17 mouse cellular contexts compared by ENCODE assay signal in genomic region chr2:28643081-28643480, GRCm38 (mm10). TPM values are rescaled to one million over a fixed set of nuclear protein-coding genes. Genes with fewer than 3 reads are reported as not detected.
DNase-seq lines count a peak whose midpoint lies in the region; ATAC-seq and TF ChIP-seq lines count a peak whose summit lies in the region.
"Had no signal": no experiment of that assay in that cellular context is flagged by ENCODE, and none has a peak within 500 bp of the region (broad histone marks: within the 10 kb centered on the region; RNA-seq: fewer than 3 reads in every experiment).

No protein-coding gene starts in this region.

- peaks cover 30% of the 10 kb centered on the region for H3K4me1 ChIP-seq in forebrain, embryonic 15.5 days
- H3K4me1 ChIP-seq in forebrain, embryonic 12.5 days: peaks cover 30% of the 10 kb centered on the region
- H3K4me1 ChIP-seq in kidney, postnatal 0 days (replicated peaks; ENCODE audit: insufficient read depth, low read length): peaks cover 12% of the 10 kb centered on the region; the same call in 1 of the 2 replicates
- peaks cover 27% of the 10 kb centered on the region for H3K4me1 ChIP-seq in hindbrain, embryonic 14.5 days (replicated peaks; ENCODE audit: control insufficient read depth, insufficient read depth, low read length)
- H3K4me1 ChIP-seq in midbrain, embryonic 14.5 days (ENCODE audit: control insufficient read depth, insufficient read depth, low read length): peaks cover 14% of the 10 kb centered on the region

- 81% methylated on average over 3 of the region's 3 CpGs for WGBS in forebrain, embryonic 15.5 days
- 86% methylated on average over 3 of the region's 3 CpGs for whole genome bisulfite sequencing in forebrain, embryonic 12.5 days
- WGBS in kidney, postnatal 0 days: 78% methylated on average over 3 of the region's 3 CpGs
- WGBS in hindbrain, embryonic 14.5 days: 81% methylated on average over 3 of the region's 3 CpGs
- WGBS in midbrain, embryonic 14.5 days: 81% methylated on average over 3 of the region's 3 CpGs

- peak overlapping the region; percentile 71 for H3K4me2 ChIP-seq in forebrain, embryonic 15.5 days (replicated peaks)
- H3K4me2 ChIP-seq in forebrain, embryonic 12.5 days: no peak overlapping the region
- H3K4me2 ChIP-seq in kidney, postnatal 0 days (ENCODE audit: low read length): 0 out of 2 replicates have a peak overlapping the region, but pooled peaks have one; percentile 15
- peak overlapping the region; percentile 63 for H3K4me2 ChIP-seq in hindbrain, embryonic 14.5 days (replicated peaks)
- peak overlapping the region; percentile 70 for H3K4me2 ChIP-seq in midbrain, embryonic 14.5 days (ENCODE audit: low read length)

- no peak for TF ChIP-seq CTCF in kidney, postnatal 0 days (IDR thresholded peaks at IDR 0.05; ENCODE audit: low read depth)

- H3K27ac ChIP-seq in forebrain, embryonic 15.5 days (replicated peaks): no peak overlapping the region
- no peak overlapping the region for H3K27ac ChIP-seq in forebrain, embryonic 12.5 days
- H3K27ac ChIP-seq in kidney, postnatal 0 days: no peak overlapping the region
- no peak overlapping the region for H3K27ac ChIP-seq in hindbrain, embryonic 14.5 days
- no peak overlapping the region for H3K27ac ChIP-seq in midbrain, embryonic 14.5 days (replicated peaks; ENCODE audit: low read depth, low read length)

- ATAC-seq in forebrain, embryonic 15.5 days (replicated peaks): no peak
- ATAC-seq in forebrain, embryonic 12.5 days (ENCODE audit: low FRiP score): no peak
- ATAC-seq in kidney, postnatal 0 days (replicated peaks; ENCODE audit: low FRiP score, low read depth): no peak
- ATAC-seq in hindbrain, embryonic 14.5 days (ENCODE audit: low FRiP score): no peak
- ATAC-seq in midbrain, embryonic 14.5 days (ENCODE audit: low FRiP score, low TSS enrichment): no peak
- ATAC-seq: lung, postnatal 0 days had no signal

- no peak overlapping the region for H3K9ac ChIP-seq in forebrain, embryonic 15.5 days (replicated peaks)
- no peak overlapping the region for H3K9ac ChIP-seq in forebrain, embryonic 12.5 days
- H3K9ac ChIP-seq in kidney, postnatal 0 days (ENCODE audit: low read depth, low read length): no peak overlapping the region
- H3K9ac ChIP-seq in hindbrain, embryonic 14.5 days: no peak overlapping the region; the same call in 1 of the 2 replicates
- H3K9ac ChIP-seq in midbrain, embryonic 14.5 days (replicated peaks; ENCODE audit: low read length): no peak overlapping the region; the same call in 1 of the 2 replicates

- H3K9me3 ChIP-seq in forebrain, embryonic 15.5 days: no peaks in the 10 kb centered on the region
- H3K9me3 ChIP-seq in forebrain, embryonic 12.5 days: no peaks in the 10 kb centered on the region
- H3K9me3 ChIP-seq in kidney, postnatal 0 days (replicated peaks; ENCODE audit: low read length): no peaks in the 10 kb centered on the region
- H3K9me3 ChIP-seq in hindbrain, embryonic 14.5 days (ENCODE audit: control insufficient read depth, low read length): no peaks in the 10 kb centered on the region
- H3K9me3 ChIP-seq in midbrain, embryonic 14.5 days (ENCODE audit: control insufficient read depth, low read length): no peaks in the 10 kb centered on the region

- H3K27me3 ChIP-seq in forebrain, embryonic 15.5 days: no peaks in the 10 kb centered on the region
- H3K27me3 ChIP-seq in forebrain, embryonic 12.5 days: no peaks in the 10 kb centered on the region
- no peaks in the 10 kb centered on the region for H3K27me3 ChIP-seq in kidney, postnatal 0 days (ENCODE audit: insufficient read depth, low read length)
- no peaks in the 10 kb centered on the region for H3K27me3 ChIP-seq in hindbrain, embryonic 14.5 days (ENCODE audit: control insufficient read depth, insufficient read depth, low read length)
- no peaks in the 10 kb centered on the region for H3K27me3 ChIP-seq in midbrain, embryonic 14.5 days (ENCODE audit: control insufficient read depth, insufficient read depth, low read length)

- DNase-seq in kidney, postnatal 0 days (ENCODE audit: low spot score): no peak
- no peak for DNase-seq in kidney, adult 8-10 months
- no peak for DNase-seq in hindbrain, embryonic 14.5 days (ENCODE audit: low spot score)
- no peak for DNase-seq in midbrain, embryonic 14.5 days
- DNase-seq in spleen, postnatal 36 days (ENCODE audit: low spot score in 2 of 2): no peak
- no peak for DNase-seq in heart, adult 8-10 months (ENCODE audit: low spot score)
- DNase-seq: cerebellum, adult 2 months; heart, adult 11 months; heart, postnatal 14 days; right cerebral cortex, postnatal 14 days; thymus, adult 18-20 months had no signal

- peak overlapping the region; percentile 89; the same call in 1 of the 2 replicates for H3K4me3 ChIP-seq in forebrain, embryonic 15.5 days
- no peak overlapping the region for H3K4me3 ChIP-seq in forebrain, embryonic 12.5 days (replicated peaks)
- H3K4me3 ChIP-seq in kidney, postnatal 0 days (replicated peaks; ENCODE audit: low read depth, low read length): no peak overlapping the region
- H3K4me3 ChIP-seq in hindbrain, embryonic 14.5 days (replicated peaks; ENCODE audit: low read length): peak overlapping the region; percentile 98; the same call in 1 of the 2 replicates
- H3K4me3 ChIP-seq in midbrain, embryonic 14.5 days (replicated peaks; ENCODE audit: low read depth, low read length): peak overlapping the region; percentile 98; the same call in 1 of the 2 replicates

- no peaks in the 10 kb centered on the region for H3K36me3 ChIP-seq in forebrain, embryonic 15.5 days
- H3K36me3 ChIP-seq in forebrain, embryonic 12.5 days (replicated peaks): no peaks in the 10 kb centered on the region
- no peaks in the 10 kb centered on the region for H3K36me3 ChIP-seq in kidney, postnatal 0 days (ENCODE audit: insufficient read depth, low read length)
- H3K36me3 ChIP-seq in hindbrain, embryonic 14.5 days (replicated peaks; ENCODE audit: control insufficient read depth, insufficient read depth): no peaks in the 10 kb centered on the region
- no peaks in the 10 kb centered on the region for H3K36me3 ChIP-seq in midbrain, embryonic 14.5 days (ENCODE audit: control insufficient read depth, insufficient read depth, low read length)

RNA-seq across cellular contexts. Expression of gene Tsc1, which starts 2.1 kb away (rescaled TPM):
- polyA plus RNA-seq in forebrain, embryonic 15.5 days (2015; fragmentation: Nextera tagmentation; extraction: Ambion mirVana): 35.8 and 38.4 TPM in 2 replicates
- 27.7 and 31.7 TPM in 2 replicates for polyA plus RNA-seq in forebrain, embryonic 12.5 days (2016; fragmentation: Nextera tagmentation; extraction: Ambion mirVana)
- polyA plus RNA-seq in kidney, postnatal 0 days (2015; fragmentation: Nextera tagmentation; extraction: Ambion mirVana): 9.5 and 10.6 TPM in 2 replicates
- polyA plus RNA-seq in hindbrain, embryonic 14.5 days (2014; fragmentation: Nextera tagmentation; extraction: Ambion mirVana): 29.2 and 29.4 TPM in 2 replicates
- polyA plus RNA-seq in midbrain, embryonic 14.5 days (2014; fragmentation: Nextera tagmentation; extraction: Ambion mirVana): 23.0 and 32.9 TPM in 2 replicates
- 10 to 100 TPM; 23.7 to 31.3 (median 28.8) TPM for total RNA-seq in heart, adult 8-10 months (2022)

RNA-seq across cellular contexts. Expression of gene Gfi1b, which starts 21.3 kb away (rescaled TPM):
- polyA plus RNA-seq in forebrain, embryonic 15.5 days (2015; fragmentation: Nextera tagmentation; extraction: Ambion mirVana): not detected in 2 replicates
- 0.77 and 2.0 TPM in 2 replicates for polyA plus RNA-seq in forebrain, embryonic 12.5 days (2016; fragmentation: Nextera tagmentation; extraction: Ambion mirVana)
- polyA plus RNA-seq in kidney, postnatal 0 days (2015; fragmentation: Nextera tagmentation; extraction: Ambion mirVana): 0.09 TPM in 1 of 2 replicates, not detected in the other
- not detected in 2 replicates for polyA plus RNA-seq in hindbrain, embryonic 14.5 days (2014; fragmentation: Nextera tagmentation; extraction: Ambion mirVana)
- 0.12 TPM in 1 of 2 replicates, not detected in the other for polyA plus RNA-seq in midbrain, embryonic 14.5 days (2014; fragmentation: Nextera tagmentation; extraction: Ambion mirVana)
- under 1 TPM in 1 of 4 experiments, not detected in 3; 0.78 TPM for total RNA-seq in heart, adult 8-10 months (2022)
- total RNA-seq: adrenal gland, adult 18-20 months; heart, postnatal 14 days; left cerebral cortex, adult 18-20 months; liver, adult 2 months had no signal
- polyA plus RNA-seq: liver, adult 2 months had no signal

RNA-seq across cellular contexts. Expression of gene Spaca9, which starts 56.4 kb away (rescaled TPM):
- 1.5 and 1.8 TPM in 2 replicates for polyA plus RNA-seq in forebrain, embryonic 15.5 days (2015; fragmentation: Nextera tagmentation; extraction: Ambion mirVana)
- 1.5 and 1.7 TPM in 2 replicates for polyA plus RNA-seq in forebrain, embryonic 12.5 days (2016; fragmentation: Nextera tagmentation; extraction: Ambion mirVana)
- polyA plus RNA-seq in kidney, postnatal 0 days (2015; fragmentation: Nextera tagmentation; extraction: Ambion mirVana): 2.0 and 2.5 TPM in 2 replicates
- polyA plus RNA-seq in hindbrain, embryonic 14.5 days (2014; fragmentation: Nextera tagmentation; extraction: Ambion mirVana): 4.1 and 6.2 TPM in 2 replicates
- polyA plus RNA-seq in midbrain, embryonic 14.5 days (2014; fragmentation: Nextera tagmentation; extraction: Ambion mirVana): 1.1 and 1.6 TPM in 2 replicates
- total RNA-seq in heart, adult 8-10 months (2022): not detected
- total RNA-seq: liver, adult 2 months had no signal

RNA-seq across cellular contexts. Expression of gene Ak8, which starts 56.9 kb away (rescaled TPM):
- 0.92 and 1.7 TPM in 2 replicates for polyA plus RNA-seq in forebrain, embryonic 15.5 days (2015; fragmentation: Nextera tagmentation; extraction: Ambion mirVana)
- polyA plus RNA-seq in forebrain, embryonic 12.5 days (2016; fragmentation: Nextera tagmentation; extraction: Ambion mirVana): 0.33 and 0.75 TPM in 2 replicates
- 1.2 and 1.3 TPM in 2 replicates for polyA plus RNA-seq in kidney, postnatal 0 days (2015; fragmentation: Nextera tagmentation; extraction: Ambion mirVana)
- 2.2 and 2.7 TPM in 2 replicates for polyA plus RNA-seq in hindbrain, embryonic 14.5 days (2014; fragmentation: Nextera tagmentation; extraction: Ambion mirVana)
- 3.0 and 4.3 TPM in 2 replicates for polyA plus RNA-seq in midbrain, embryonic 14.5 days (2014; fragmentation: Nextera tagmentation; extraction: Ambion mirVana)
- under 1 TPM in 1 of 4 experiments, not detected in 3; 0.26 TPM for total RNA-seq in heart, adult 8-10 months (2022)
- total RNA-seq: liver, adult 2 months had no signal

RNA-seq across cellular contexts. Expression of gene Gtf3c5, which starts 59.5 kb away (rescaled TPM):
- polyA plus RNA-seq in forebrain, embryonic 15.5 days (2015; fragmentation: Nextera tagmentation; extraction: Ambion mirVana): 41.8 and 42.3 TPM in 2 replicates
- polyA plus RNA-seq in forebrain, embryonic 12.5 days (2016; fragmentation: Nextera tagmentation; extraction: Ambion mirVana): 46.9 and 50.9 TPM in 2 replicates
- 19.6 and 22.4 TPM in 2 replicates for polyA plus RNA-seq in kidney, postnatal 0 days (2015; fragmentation: Nextera tagmentation; extraction: Ambion mirVana)
- 28.6 and 29.3 TPM in 2 replicates for polyA plus RNA-seq in hindbrain, embryonic 14.5 days (2014; fragmentation: Nextera tagmentation; extraction: Ambion mirVana)
- 30.5 and 31.0 TPM in 2 replicates for polyA plus RNA-seq in midbrain, embryonic 14.5 days (2014; fragmentation: Nextera tagmentation; extraction: Ambion mirVana)
- total RNA-seq in heart, adult 8-10 months (2022): 10 to 100 TPM in 3 of 4 experiments, 1 to 10 TPM in 1; 9.9 to 13.2 (median 10.6) TPM

Comparison
In these comparisons a context has a peak if more than half of its experiments do, and no peak if none do; other contexts are left out.
1. H3K4me3 ChIP-seq: peak in forebrain, embryonic 15.5 days (single experiment), hindbrain, embryonic 14.5 days (single experiment) and midbrain, embryonic 14.5 days (single experiment); none in forebrain, embryonic 12.5 days (single experiment) and kidney, postnatal 0 days (single experiment).